Mouse (Mus musculus): ENCODE measurements around the gene Rbm19.

DNA sequence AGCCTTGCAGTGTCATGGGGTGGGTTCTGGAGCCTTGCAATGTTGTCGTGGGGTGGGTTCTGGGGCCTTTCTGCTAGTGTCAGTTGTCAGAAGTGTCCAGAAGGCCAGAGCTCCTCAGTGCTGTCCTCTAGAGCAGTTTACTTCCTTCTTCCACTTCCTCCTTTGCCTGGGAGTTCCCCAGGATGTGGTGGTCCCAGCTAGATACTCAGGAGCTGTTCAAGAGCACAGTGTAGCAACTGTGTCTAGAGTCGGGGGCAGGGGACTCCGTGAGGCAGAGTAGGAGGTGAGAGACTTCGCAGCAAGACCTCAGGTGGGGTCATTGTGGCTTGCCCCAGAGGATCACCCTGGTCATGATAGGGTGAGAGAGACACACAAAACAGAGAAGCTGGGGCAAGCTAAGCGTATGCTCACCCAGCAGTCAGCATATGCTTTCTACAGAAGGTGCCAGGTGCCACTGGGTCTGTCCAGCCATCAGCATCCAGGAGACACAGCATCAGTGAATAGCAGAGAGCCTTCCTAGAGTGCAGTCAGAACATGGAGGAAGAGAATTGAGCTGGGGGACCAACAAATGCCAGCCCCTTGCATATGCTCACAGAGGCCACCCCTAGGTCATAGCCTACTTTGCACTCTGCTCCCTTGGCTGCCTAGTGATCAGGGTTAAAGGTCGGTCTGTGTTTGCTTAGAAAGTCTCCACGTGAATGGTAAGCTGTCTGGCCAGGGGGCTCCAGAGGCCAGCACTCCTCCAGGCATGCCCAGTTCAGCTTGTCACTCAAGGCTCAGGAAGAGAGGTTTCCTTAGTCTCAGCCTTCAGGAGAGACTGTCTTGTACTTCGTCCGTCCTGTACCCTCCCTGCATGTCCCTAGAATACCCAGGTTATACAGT is 49.0 kb downstream of the Rbm19 start:
- no peak for TF ChIP-seq USF1 (IDR thresholded peaks at IDR 0.05; ENCODE audit: low read depth)
- no peak for TF ChIP-seq CEBPB (IDR thresholded peaks at IDR 0.05; ENCODE audit: low read depth)
- no peak for TF ChIP-seq CTCF (IDR thresholded peaks at IDR 0.05; ENCODE audit: control insufficient read depth, insufficient read depth, insufficient read length)
